Mouse (Mus musculus): ENCODE data around the gene Kri1. TPM values are rescaled to one million over a fixed set of nuclear protein-coding genes. Genes with fewer than 3 reads are reported as not detected.
"Not testable (repeated sequence)": the region's sequence is repeated elsewhere in the genome, so short reads cannot be mapped to it uniquely, and the experiment has no call there.

Kri1 gene
- polyA plus RNA-seq, 1 experiment from 2014 or later, result 16.8 TPM

DNA sequence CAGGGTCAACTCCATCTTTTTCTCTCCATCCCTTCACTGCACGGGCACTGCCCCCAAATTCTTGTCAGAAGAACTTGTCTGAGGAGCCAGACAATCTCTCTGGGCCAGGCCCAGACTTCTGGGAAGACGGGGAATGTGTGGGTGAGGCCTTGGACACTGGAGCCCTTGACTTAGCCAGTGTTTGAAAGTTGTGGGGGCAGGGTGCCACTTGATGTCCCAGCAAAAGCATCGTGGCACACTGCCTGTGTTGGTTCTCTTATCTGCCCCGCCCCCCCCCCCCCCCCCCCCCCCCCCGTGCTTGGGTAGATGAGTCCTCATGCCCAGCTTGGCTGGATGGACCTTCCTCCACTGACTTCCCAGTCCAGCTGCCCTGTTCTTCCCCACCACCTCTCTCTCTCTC is 41.3 kb upstream of the Kri1 start:
- WGBS, result 72% methylated on average over 4 of the region's 5 CpGs
- no peak overlapping the region for H3K4me2 ChIP-seq (ENCODE audit: low read length)
- H3K36me3 ChIP-seq (ENCODE audit: control insufficient read depth, insufficient read depth, low read length), result no peaks in the 10 kb centered on the region
- H3K9me3 ChIP-seq (ENCODE audit: control insufficient read depth, low read length), result no peaks in the 10 kb centered on the region
- no peak for ATAC-seq
- no peak overlapping the region for H3K4me3 ChIP-seq (ENCODE audit: low read length)
- H3K27me3 ChIP-seq (replicated peaks; ENCODE audit: control insufficient read depth, insufficient read depth, low read length), result no peaks in the 10 kb centered on the region
- H3K4me1 ChIP-seq (ENCODE audit: control insufficient read depth, insufficient read depth, low read depth, low read length), result peaks cover 2% of the 10 kb centered on the region; the same call in 1 of the 2 replicates
- H3K27ac ChIP-seq (ENCODE audit: low read depth, low read length), result no peak overlapping the region
- H3K9ac ChIP-seq (ENCODE audit: low read depth, low read length), result no peak overlapping the region

DNA sequence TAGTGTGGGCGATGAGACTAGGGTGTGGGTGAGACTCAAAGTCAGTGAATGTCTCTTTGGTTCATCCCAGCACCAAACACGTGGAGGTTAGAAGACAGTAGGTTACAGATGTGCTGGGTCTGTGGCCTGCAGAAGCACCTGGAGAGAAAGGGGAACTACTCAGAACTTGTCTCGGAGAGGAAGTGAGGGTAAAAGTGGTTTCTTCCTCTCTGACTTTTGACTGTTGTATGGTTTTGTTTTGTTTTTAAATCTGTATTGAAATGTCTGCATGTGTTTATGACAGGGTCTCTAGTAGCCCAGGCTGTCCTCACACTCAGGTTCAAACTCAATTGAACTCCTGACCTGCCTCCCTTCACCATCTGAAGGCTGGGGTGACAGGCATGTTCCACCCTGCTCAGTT is 40.3 kb upstream of the Kri1 start:
- 83% methylated on average over 3 of the region's 3 CpGs for WGBS
- no peak overlapping the region for H3K9ac ChIP-seq (ENCODE audit: low read depth, low read length)
- H3K4me2 ChIP-seq (ENCODE audit: low read length), result no peak overlapping the region
- H3K27me3 ChIP-seq (replicated peaks; ENCODE audit: control insufficient read depth, insufficient read depth, low read length), result no peaks in the 10 kb centered on the region
- H3K9me3 ChIP-seq (ENCODE audit: control insufficient read depth, low read length), result no peaks in the 10 kb centered on the region
- no peak overlapping the region for H3K4me3 ChIP-seq (ENCODE audit: low read length)
- no peaks in the 10 kb centered on the region for H3K36me3 ChIP-seq (ENCODE audit: control insufficient read depth, insufficient read depth, low read length)
- peaks cover 2% of the 10 kb centered on the region; the same call in 1 of the 2 replicates for H3K4me1 ChIP-seq (ENCODE audit: control insufficient read depth, insufficient read depth, low read depth, low read length)
- no peak for ATAC-seq
- H3K27ac ChIP-seq (ENCODE audit: low read depth, low read length), result no peak overlapping the region

DNA sequence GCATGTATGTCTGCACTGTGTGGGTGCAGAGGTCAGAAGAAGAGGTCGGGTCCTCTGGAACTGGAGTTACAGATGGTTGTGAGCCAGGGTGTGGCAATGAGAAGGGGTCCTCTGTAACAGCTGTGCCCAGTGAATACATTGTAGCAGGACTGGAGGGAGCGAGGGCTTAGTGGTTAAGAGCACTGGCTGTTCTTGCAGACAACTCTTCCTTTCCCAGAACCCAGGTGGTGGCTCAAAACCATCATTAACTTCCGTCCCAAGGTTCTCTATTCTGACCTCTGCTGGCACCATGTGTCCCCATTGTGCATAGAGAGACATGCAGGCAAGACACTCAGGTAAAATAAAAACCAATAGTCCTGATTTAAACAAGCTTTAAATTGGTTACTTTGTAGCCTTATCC is 39.8 kb upstream of the Kri1 start:
- peaks cover 2% of the 10 kb centered on the region; the same call in 1 of the 2 replicates for H3K4me1 ChIP-seq (ENCODE audit: control insufficient read depth, insufficient read depth, low read depth, low read length)
- WGBS, result 64% methylated on average over 3 of the region's 3 CpGs
- H3K4me3 ChIP-seq (ENCODE audit: low read length), result no peak overlapping the region

DNA sequence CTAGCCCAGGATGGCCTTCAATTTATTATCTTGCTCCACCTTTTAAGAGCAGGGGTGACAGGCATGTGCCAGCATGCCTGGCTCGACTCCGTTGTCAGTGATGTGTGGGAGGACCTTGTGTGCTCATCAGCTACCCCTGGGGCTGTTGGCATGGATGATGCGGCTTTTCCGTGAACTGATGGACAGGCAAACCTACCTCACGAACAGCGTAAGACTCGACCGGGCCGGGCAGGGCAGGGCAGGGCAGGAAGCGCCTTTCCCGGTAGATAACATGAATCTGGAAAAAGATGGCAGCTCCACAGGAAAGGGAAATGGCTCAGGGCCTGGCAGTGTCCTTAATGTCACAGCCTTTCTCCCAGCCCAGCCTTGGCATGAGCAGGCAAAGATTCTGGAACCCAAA is 36.5 kb upstream of the Kri1 start:
- 92% methylated on average over 11 of the region's 11 CpGs for WGBS
- no peaks in the 10 kb centered on the region for H3K27me3 ChIP-seq (replicated peaks; ENCODE audit: control insufficient read depth, insufficient read depth, low read length)
- no peak for ATAC-seq
- H3K4me1 ChIP-seq (ENCODE audit: control insufficient read depth, insufficient read depth, low read depth, low read length), result peaks cover 20% of the 10 kb centered on the region
- no peaks in the 10 kb centered on the region for H3K36me3 ChIP-seq (ENCODE audit: control insufficient read depth, insufficient read depth, low read length)
- no peak overlapping the region for H3K4me3 ChIP-seq (ENCODE audit: low read length)
- no peak overlapping the region for H3K9ac ChIP-seq (ENCODE audit: low read depth, low read length)
- no peaks in the 10 kb centered on the region for H3K9me3 ChIP-seq (ENCODE audit: control insufficient read depth, low read length)
- no peak overlapping the region for H3K4me2 ChIP-seq (ENCODE audit: low read length)
- no peak overlapping the region for H3K27ac ChIP-seq (ENCODE audit: low read depth, low read length)

More for the DNA sequence above, 39.8 kb upstream of the Kri1 start:
- Histone ChIP-seq H3K4me2 (ENCODE audit: low read length) (no peak overlapping the region), H3K9me3 (ENCODE audit: control insufficient read depth, low read length) (no peaks in the 10 kb centered on the region), H3K9ac (ENCODE audit: low read depth, low read length) (no peak overlapping the region), H3K27me3 (replicated peaks; ENCODE audit: control insufficient read depth, insufficient read depth, low read length) (no peaks in the 10 kb centered on the region), H3K27ac (ENCODE audit: low read depth, low read length) (no peak overlapping the region), H3K36me3 (ENCODE audit: control insufficient read depth, insufficient read depth, low read length) (no peaks in the 10 kb centered on the region)
- ATAC-seq, result no peak

DNA sequence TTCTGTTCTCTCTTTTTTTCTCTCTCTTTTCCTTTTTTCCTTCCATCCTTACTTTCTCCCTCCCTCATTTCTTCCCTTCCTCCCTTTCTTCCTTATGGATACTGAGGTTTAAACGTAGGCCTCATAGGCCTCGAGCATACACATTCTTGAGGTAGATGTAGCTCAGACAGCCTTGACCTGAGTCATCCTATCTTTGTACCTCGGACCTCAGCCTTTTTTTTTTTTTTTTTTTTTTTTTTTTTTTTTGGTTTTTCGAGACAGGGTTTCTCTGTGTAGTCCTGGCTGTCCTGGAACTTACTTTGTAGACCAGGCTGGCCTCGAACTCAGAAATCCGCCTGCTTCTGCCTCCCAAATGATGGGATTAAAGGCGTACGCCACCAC is 35.1 kb upstream of the Kri1 start:
- 91% methylated on average over 8 of the region's 8 CpGs for WGBS

DNA sequence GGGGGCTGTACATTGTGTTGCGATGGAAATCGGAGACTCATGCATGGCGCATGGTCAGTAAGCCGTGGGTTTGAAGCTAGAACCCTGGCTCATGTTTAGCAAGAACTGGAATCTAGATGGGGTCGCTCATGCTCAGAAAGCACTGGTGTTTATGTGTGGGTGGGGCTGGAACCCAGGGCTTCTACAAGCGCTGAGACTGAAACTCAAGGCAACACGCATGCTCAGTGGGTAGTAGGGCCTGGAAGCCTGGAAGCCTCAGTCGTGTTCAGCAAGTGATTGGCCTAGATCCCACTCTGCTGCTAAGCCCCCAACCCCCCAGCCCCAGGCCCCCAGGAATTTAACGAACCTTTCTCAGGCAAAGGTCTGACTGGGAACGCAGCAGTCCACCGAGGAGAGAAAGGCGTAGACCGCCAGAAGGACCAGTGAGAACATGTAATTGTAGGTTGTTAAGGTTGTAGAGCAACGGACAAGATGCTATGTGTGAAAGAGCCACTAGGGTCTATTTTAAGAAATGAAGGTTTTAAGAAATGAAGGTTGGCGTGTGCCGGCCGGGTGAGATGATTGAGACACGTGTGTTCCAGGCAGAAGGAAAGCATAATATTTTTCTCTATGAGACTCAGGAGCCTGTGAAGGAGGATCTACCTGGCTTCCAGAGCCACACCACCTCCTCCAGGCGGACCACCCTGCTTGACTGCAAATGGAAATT is 34.6 kb upstream of the Kri1 start:
- no peak overlapping the region for H3K27ac ChIP-seq (ENCODE audit: low read depth, low read length)
- H3K9ac ChIP-seq (ENCODE audit: low read depth, low read length), result no peak overlapping the region
- no peaks in the 10 kb centered on the region for H3K9me3 ChIP-seq (ENCODE audit: control insufficient read depth, low read length)
- no peak overlapping the region for H3K4me3 ChIP-seq (ENCODE audit: low read length)
- no peaks in the 10 kb centered on the region for H3K36me3 ChIP-seq (ENCODE audit: control insufficient read depth, insufficient read depth, low read length)
- 74% methylated on average over 19 of the region's 19 CpGs for WGBS
- ATAC-seq, result no peak
- H3K4me2 ChIP-seq (ENCODE audit: low read length), result peak overlapping the region; percentile 98
- peaks cover 20% of the 10 kb centered on the region for H3K4me1 ChIP-seq (ENCODE audit: control insufficient read depth, insufficient read depth, low read depth, low read length)
- no peaks in the 10 kb centered on the region for H3K27me3 ChIP-seq (replicated peaks; ENCODE audit: control insufficient read depth, insufficient read depth, low read length)

More for the DNA sequence above, 35.1 kb upstream of the Kri1 start:
- not testable (repeated sequence) for H3K9me3 ChIP-seq (ENCODE audit: control insufficient read depth, low read length); H3K27me3 ChIP-seq (replicated peaks; ENCODE audit: control insufficient read depth, insufficient read depth, low read length); ATAC-seq; H3K27ac ChIP-seq (ENCODE audit: low read depth, low read length); H3K4me3 ChIP-seq (ENCODE audit: low read length); H3K36me3 ChIP-seq (ENCODE audit: control insufficient read depth, insufficient read depth, low read length); H3K4me2 ChIP-seq (ENCODE audit: low read length); H3K9ac ChIP-seq (ENCODE audit: low read depth, low read length)
- H3K4me1 ChIP-seq (ENCODE audit: control insufficient read depth, insufficient read depth, low read depth, low read length), result peaks cover 20% of the 10 kb centered on the region

DNA sequence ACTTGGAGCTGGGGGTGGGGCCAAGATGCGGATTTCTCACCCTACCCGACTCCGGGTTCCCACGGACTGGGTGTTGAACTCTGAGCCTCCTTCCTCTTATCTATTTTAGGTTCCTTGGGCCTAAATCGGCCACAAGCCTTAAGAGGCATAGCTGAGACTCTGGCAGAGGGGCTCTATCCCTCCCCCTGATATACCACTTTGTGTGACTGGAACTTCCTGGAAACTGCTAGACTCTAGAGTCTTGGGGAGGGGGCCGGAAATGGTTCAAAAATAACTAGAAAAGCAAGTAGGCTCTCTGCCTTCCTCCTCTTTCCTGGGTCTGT is 33.7 kb upstream of the Kri1 start:
- Histone ChIP-seq H3K9ac (ENCODE audit: low read depth, low read length) (peak overlapping the region; percentile 87), H3K4me2 (ENCODE audit: low read length) (peak overlapping the region; percentile 98), H3K4me1 (ENCODE audit: control insufficient read depth, insufficient read depth, low read depth, low read length) (peaks cover 20% of the 10 kb centered on the region), H3K4me3 (ENCODE audit: low read length) (peak overlapping the region; percentile 81), H3K27me3 (replicated peaks; ENCODE audit: control insufficient read depth, insufficient read depth, low read length) (no peaks in the 10 kb centered on the region), H3K27ac (ENCODE audit: low read depth, low read length) (peak overlapping the region; percentile 23; the same call in 1 of the 2 replicates), H3K36me3 (ENCODE audit: control insufficient read depth, insufficient read depth, low read length) (no peaks in the 10 kb centered on the region), H3K9me3 (ENCODE audit: control insufficient read depth, low read length) (no peaks in the 10 kb centered on the region)
- 18% methylated on average over 6 of the region's 6 CpGs for WGBS
- ATAC-seq, result no peak

DNA sequence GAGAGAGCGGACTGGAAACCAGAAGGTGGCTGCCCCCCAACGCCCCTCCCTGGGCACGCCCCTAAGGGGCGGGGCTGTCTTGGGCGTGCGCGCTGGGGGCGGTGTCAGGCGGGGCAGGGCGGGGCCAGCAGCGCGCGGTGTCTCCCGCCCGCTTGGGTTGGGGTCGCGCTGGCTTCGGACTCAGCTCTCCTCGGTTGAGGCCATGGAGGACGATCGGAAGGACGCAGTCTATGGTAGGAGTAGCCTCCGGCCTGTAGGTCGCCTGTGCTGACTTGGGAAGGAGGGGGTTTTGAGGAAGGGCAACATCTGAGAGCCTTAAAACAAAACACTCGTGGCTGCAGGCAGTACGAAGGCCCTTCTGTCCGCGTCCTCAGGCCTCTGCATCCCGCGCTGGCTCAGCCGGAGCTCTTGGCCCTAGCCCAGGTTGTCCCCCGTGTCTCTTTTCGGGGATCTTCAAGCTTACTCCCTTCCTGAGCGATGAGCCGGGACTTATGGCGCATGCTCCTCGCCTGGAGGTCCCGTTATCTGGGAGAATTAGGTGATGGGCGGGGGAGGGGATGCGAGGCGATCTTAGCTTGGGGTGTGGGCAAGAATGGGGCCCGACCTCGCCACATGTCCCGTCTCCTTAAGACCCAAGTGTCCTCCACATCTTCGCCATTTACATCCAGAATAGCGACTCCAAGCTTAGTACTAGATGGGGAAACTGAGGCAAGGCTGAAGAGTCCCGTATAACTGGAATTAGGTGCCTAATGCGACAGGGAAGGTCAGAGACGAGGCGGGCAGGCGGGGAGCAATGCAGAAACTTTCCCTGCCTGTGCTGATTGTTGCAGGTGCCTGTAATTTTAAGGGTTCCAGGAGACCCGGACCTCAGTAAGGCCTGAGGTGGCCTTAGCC is 33.1 kb upstream of the Kri1 start, which contains the start of gene Slc44a2:
Gene Slc44a2 (plus strand): TSS at position 80 of the 894 bp plus-strand sequence.
- no peaks in the 10 kb centered on the region for H3K36me3 ChIP-seq (ENCODE audit: control insufficient read depth, insufficient read depth, low read length)
- H3K27ac ChIP-seq (ENCODE audit: low read depth, low read length), result peak within 1 kb of the TSS; percentile 72
- H3K9ac ChIP-seq (ENCODE audit: low read depth, low read length), result peak within 1 kb of the TSS; percentile 87
- peak; percentile 94 for ATAC-seq
- peaks cover 20% of the 10 kb centered on the region for H3K4me1 ChIP-seq (ENCODE audit: control insufficient read depth, insufficient read depth, low read depth, low read length)
- H3K4me2 ChIP-seq (ENCODE audit: low read length), result peak within 1 kb of the TSS; percentile 98
- no peaks in the 10 kb centered on the region for H3K27me3 ChIP-seq (replicated peaks; ENCODE audit: control insufficient read depth, insufficient read depth, low read length)
- H3K4me3 ChIP-seq (ENCODE audit: low read length), result peak within 1 kb of the TSS; percentile 81
- under 1% methylated on average over 52 of the region's 52 CpGs for WGBS
- no peaks in the 10 kb centered on the region for H3K9me3 ChIP-seq (ENCODE audit: control insufficient read depth, low read length)

DNA sequence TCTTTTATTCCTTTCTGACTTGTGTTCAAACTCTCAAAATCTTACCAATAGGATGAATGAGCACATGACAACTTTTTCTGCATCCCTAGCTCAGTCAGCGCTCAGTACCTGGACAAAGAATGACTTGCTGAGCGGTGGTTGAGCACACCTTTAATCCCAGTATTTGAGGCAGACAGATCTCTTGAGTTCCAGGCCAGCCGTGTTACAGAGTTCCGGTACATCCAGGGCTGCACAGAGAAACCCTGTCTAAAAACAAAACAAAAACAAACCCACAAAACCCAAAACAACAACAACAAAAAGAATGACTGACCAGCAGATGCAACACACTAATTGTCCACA is 32.5 kb upstream of the Kri1 start:
- 24% methylated on average over 4 of the region's 4 CpGs for WGBS
- peak overlapping the region; percentile 87 for H3K9ac ChIP-seq (ENCODE audit: low read depth, low read length)
- peaks cover 20% of the 10 kb centered on the region for H3K4me1 ChIP-seq (ENCODE audit: control insufficient read depth, insufficient read depth, low read depth, low read length)
- peak; percentile 66 for ATAC-seq
- H3K27ac ChIP-seq (ENCODE audit: low read depth, low read length), result no peak overlapping the region; the same call in 1 of the 2 replicates
- no peaks in the 10 kb centered on the region for H3K9me3 ChIP-seq (ENCODE audit: control insufficient read depth, low read length)
- peak overlapping the region; percentile 81 for H3K4me3 ChIP-seq (ENCODE audit: low read length)
- peak overlapping the region; percentile 98 for H3K4me2 ChIP-seq (ENCODE audit: low read length)
- H3K36me3 ChIP-seq (ENCODE audit: control insufficient read depth, insufficient read depth, low read length), result no peaks in the 10 kb centered on the region
- H3K27me3 ChIP-seq (replicated peaks; ENCODE audit: control insufficient read depth, insufficient read depth, low read length), result no peaks in the 10 kb centered on the region
